Mouse (Mus musculus) lung, embryonic 14.5 days (tissue): Measurements from ENCODE around the gene Acpp. TPM values are rescaled to one million over a fixed set of nuclear protein-coding genes. Genes with fewer than 3 reads are reported as not detected.

Source experiments
- ATAC-seq: fragments of 200-750 bp; cut with Nextera tagmentation; 2 replicates; pipeline ENCODE4 v1.8.0; 2017; ENCODE audit warnings: mild to moderate bottlenecking, moderate TSS enrichment, moderate library complexity; ENCODE audit not compliant: insufficient read depth
- DNase-seq: peaks from one replicate; pipeline ENCODE4 v3.0.0-alpha.2; 2015
- H3K27ac ChIP-seq: fragments of 300-500 bp; sonication (generic); 2 replicates; pipeline ENCODE4 v1.5.1; 2014; ENCODE audit warnings: low read depth, mild to moderate bottlenecking, moderate library complexity
- H3K27me3 ChIP-seq: fragments of 300-500 bp; sonication (generic); 2 replicates; pipeline ENCODE4 v1.6.1; 2014; ENCODE audit warnings: low read length, control low read depth; ENCODE audit not compliant: insufficient read depth
- H3K36me3 ChIP-seq: fragments of 300-500 bp; sonication (generic); 2 replicates; pipeline ENCODE4 v1.6.1; 2014; ENCODE audit warnings: control low read depth; ENCODE audit not compliant: insufficient read depth
- H3K4me1 ChIP-seq: fragments of 300-500 bp; sonication (generic); 2 replicates; pipeline ENCODE4 v1.6.1; 2014; ENCODE audit warnings: antibody characterized with exemption, control low read depth; ENCODE audit not compliant: insufficient read depth
- H3K4me2 ChIP-seq: fragments of 300-500 bp; sonication (generic); 2 replicates; pipeline ENCODE4 v1.6.1; 2014; ENCODE audit warnings: mild to moderate bottlenecking
- H3K4me3 ChIP-seq: fragments of 300-500 bp; sonication (generic); 2 replicates; pipeline ENCODE4 v1.5.1; 2014; ENCODE audit warnings: low read depth, low read length
- H3K9ac ChIP-seq: fragments of 300-500 bp; sonication (generic); 2 replicates; pipeline ENCODE4 v1.6.1; 2014
- H3K9me3 ChIP-seq: fragments of 300-500 bp; sonication (generic); 2 replicates; pipeline ENCODE4 v1.6.1; 2016; ENCODE audit warnings: low read depth, low read length, control low read depth
- CTCF ChIP-seq: IDR thresholded peaks from 2 replicates; pipeline ENCODE4 v1.5.1; 2016; ENCODE audit warnings: antibody characterized with exemption, low read depth
- WGBS: fragments of 180-500 bp; shearing (Covaris S2); extraction: QIAGEN DNeasy Blood & Tissue Kit; methylation state at CpG from one replicate; pipeline ENCODE4 v1.1.7; 2014; 5-methylcytosine and 5-hydroxymethylcytosine counted together
- polyA plus RNA-seq: library from polyadenylated mRNA; unstranded; fragments of >200 nt; fragmentation: Nextera tagmentation; extraction: Ambion mirVana; gene quantifications from 2 replicates; pipeline ENCODE4 v1.2.1, GENCODE M21; 2014

Acpp gene
- polyA plus RNA-seq, 1 experiment from 2014 or later: 0.21 TPM

DNA sequence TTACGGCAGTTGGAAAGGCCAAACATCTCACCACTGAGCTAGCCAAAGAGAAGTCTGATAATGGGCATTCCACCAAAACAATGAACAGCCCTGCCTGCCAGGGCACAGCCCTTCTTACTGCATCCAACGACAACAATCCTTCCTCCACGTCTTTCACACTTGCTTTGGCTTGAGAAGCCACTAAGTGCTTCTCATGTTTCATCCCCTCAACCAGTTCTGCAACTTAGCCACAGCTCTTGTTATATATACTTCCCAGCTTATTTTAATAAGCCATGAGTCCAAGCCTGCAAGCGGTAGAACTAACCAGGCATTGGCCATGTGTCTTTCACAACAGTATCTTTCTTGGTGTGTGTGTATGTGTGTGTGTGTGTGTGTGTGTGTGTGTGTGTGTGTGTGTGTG is 8.9 kb downstream of the Acpp start:
- TF ChIP-seq CTCF: no peak
- 36% methylated on average over 4 of the region's 4 CpGs for WGBS

DNA sequence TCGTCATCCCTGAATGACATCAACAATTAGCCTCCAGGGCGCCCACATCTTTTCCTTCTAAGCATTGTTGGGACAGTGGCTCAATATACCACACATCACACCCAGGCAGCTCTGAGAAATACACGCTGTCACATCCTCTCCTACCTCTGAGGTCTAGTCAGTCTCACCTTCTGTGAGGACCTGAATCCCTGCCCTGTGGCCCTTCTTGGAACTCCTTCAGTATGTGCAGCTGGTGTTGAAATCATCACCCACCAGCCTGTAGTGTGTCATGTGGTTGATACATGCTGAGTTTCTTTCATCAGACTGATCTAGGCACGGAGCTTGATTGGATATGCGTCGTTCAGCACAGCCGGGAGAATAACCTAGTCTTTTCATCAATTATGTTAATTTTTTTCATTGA is 16.0 kb downstream of the Acpp start:
- 65% methylated on average over 7 of the region's 7 CpGs for WGBS

More for the DNA sequence above, 8.9 kb downstream of the Acpp start:
- Histone ChIP-seq H3K4me2 (no peak overlapping the region), H3K9ac (no peak overlapping the region), H3K9me3 (no peaks in the 10 kb centered on the region), H3K4me3 (no peak overlapping the region), H3K27ac (no peak overlapping the region), H3K27me3 (no peaks in the 10 kb centered on the region), H3K4me1 (no peaks in the 10 kb centered on the region), H3K36me3 (no peaks in the 10 kb centered on the region)
- peak; percentile 37 for DNase-seq
- peak; percentile 44; the same call in 1 of the 2 replicates for ATAC-seq

DNA sequence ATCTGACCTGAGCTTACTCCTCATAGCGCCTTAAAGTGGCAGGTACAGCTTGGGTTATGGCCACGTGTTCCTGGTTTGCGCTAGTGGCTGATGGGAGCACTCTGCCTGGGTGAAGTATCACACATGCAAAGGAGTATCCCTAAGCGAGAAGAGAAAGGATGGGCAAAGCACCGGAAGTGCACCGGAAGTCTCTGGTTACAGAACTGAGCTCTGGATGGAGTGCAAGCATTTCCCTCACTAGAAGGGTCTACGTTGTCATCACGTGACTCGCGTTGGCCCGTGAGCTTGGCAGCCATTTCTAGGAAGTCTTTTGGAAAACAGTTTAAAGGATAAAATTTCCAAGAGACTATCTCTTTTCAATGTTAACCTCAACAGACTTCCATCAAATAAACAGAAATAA is 21.2 kb downstream of the Acpp start:
- Histone ChIP-seq H3K27ac (no peak overlapping the region), H3K9ac (no peak overlapping the region), H3K4me2 (no peak overlapping the region), H3K36me3 (no peaks in the 10 kb centered on the region), H3K27me3 (no peaks in the 10 kb centered on the region), H3K4me3 (no peak overlapping the region), H3K9me3 (no peaks in the 10 kb centered on the region), H3K4me1 (no peaks in the 10 kb centered on the region)
- no peak for TF ChIP-seq CTCF
- no peak for ATAC-seq
- WGBS: 82% methylated on average over 11 of the region's 11 CpGs
- DNase-seq: no peak

More for the DNA sequence above, 16.0 kb downstream of the Acpp start:
- Histone ChIP-seq H3K27ac (no peak overlapping the region), H3K9me3 (no peaks in the 10 kb centered on the region), H3K9ac (no peak overlapping the region), H3K4me2 (no peak overlapping the region), H3K27me3 (no peaks in the 10 kb centered on the region), H3K36me3 (no peaks in the 10 kb centered on the region), H3K4me1 (no peaks in the 10 kb centered on the region), H3K4me3 (no peak overlapping the region)
- ATAC-seq: no peak
- DNase-seq: no peak
- TF ChIP-seq CTCF: no peak

DNA sequence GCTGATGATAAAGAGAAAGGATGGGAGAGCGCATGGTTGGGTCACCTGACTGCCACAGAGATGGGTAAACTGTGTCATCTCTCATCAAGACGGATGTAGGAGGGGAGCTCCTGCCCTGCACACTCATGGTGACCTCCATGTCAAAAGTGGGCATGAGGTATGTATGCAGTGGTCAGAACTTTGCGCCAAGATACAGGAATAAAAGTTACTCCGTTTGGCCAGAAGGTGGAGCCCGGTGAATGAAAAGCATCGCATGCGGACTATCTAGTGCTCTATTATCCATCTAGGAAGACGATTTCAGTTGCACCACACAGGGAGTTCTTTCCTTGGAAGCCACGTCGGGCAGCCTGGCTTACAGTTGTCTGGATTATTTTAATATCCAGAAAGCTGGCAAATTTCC is 22.0 kb downstream of the Acpp start:
- Histone ChIP-seq H3K27ac (no peak overlapping the region), H3K36me3 (no peaks in the 10 kb centered on the region), H3K4me2 (no peak overlapping the region), H3K9me3 (no peaks in the 10 kb centered on the region), H3K4me3 (no peak overlapping the region), H3K4me1 (no peaks in the 10 kb centered on the region), H3K27me3 (no peaks in the 10 kb centered on the region), H3K9ac (no peak overlapping the region)
- peak; percentile 79 for DNase-seq
- 9% methylated on average over 10 of the region's 10 CpGs for WGBS
- TF ChIP-seq CTCF: peak; percentile 72
- peak; percentile 66; the same call in 1 of the 2 replicates for ATAC-seq

DNA sequence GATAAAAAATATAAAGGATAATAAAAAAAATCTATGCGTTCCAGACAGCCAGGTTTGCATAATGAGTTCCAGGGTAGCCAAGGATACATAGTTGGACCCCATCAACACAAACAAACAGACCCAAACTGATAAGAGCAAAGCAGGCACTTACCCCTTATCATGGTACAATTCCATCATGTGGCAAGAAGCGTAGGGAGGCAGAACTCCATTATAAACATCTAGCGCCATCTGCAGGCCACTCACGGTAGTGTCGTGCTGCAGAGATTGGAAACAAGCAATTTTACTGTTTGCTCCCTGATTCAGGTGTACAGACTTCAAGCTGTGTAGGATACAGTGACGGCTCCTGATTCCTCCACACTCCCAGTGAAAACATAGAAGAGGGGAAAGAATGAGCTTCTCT is 30.8 kb downstream of the Acpp start:
- Histone ChIP-seq H3K27ac (no peak overlapping the region), H3K9me3 (no peaks in the 10 kb centered on the region), H3K4me3 (no peak overlapping the region), H3K4me2 (no peak overlapping the region), H3K9ac (no peak overlapping the region), H3K27me3 (no peaks in the 10 kb centered on the region), H3K36me3 (no peaks in the 10 kb centered on the region), H3K4me1 (no peaks in the 10 kb centered on the region)
- ATAC-seq: 0 out of 2 replicates have a peak, but pooled peaks have one; percentile 47
- peak; percentile 89 for DNase-seq
- TF ChIP-seq CTCF: peak; percentile 88
- 11% methylated on average over 6 of the region's 6 CpGs for WGBS

DNA sequence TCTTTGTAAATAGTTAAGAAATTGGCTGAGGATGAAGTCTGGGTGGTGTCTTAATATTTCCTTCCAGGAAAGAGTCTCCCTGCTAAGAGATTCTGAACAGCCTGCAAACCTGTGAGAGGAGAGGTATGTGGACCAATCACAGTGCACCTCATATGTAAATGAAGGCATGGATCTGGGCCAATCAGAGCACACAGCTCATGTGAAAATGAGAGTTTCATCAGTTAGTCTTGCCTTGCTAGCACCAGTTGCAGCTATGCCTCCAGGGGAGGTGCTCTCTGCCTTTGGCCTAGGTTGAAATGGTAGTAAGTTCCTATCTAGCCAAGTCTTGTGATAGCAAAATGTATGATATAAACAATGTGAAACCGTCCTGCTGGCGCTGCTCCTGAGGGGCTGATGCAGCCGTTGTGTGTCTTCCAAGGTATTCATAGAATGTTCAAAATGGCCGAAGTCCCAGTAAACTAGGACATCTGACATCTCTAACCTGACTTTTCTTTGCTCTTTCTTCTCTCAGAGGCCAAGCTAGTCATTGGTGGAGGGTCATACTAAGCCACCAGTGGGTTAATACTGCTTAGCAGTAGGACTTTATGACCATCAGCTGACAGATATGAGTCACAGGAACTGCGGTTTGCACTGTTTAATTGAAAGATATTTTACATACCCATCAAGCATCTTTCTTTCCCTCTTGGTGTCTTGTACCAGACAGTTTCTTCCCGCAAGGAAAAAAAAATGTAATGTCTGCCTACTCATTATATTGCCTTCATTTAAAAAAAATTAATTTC is 32.0 kb downstream of the Acpp start:
- TF ChIP-seq CTCF: no peak
- ATAC-seq: no peak

DNA sequence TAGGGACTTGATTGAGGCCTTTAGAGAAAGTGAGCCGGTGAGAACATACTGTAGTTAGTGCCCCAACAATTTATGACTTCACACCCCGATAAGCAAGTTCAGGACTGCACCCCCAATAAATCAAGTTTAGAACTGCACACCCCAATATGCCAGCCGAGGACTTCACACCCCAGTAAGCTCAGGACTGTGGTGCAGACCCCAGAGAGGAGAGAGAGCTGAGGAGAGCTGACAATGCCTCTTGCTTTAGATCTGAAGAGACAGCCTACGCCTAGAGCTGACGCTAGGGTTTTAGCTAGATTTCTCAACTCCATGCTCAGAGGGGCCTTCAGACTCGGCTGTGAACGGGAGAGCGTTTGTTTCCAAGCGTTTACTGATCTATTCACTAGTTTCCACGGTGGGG is 32.7 kb downstream of the Acpp start:
- no peak for DNase-seq

More for the DNA sequence above, 32.0 kb downstream of the Acpp start:
- Histone ChIP-seq H3K4me3 (no peak overlapping the region), H3K4me2 (no peak overlapping the region), H3K9ac (no peak overlapping the region), H3K27me3 (no peaks in the 10 kb centered on the region), H3K9me3 (no peaks in the 10 kb centered on the region), H3K4me1 (no peaks in the 10 kb centered on the region), H3K36me3 (no peaks in the 10 kb centered on the region), H3K27ac (no peak overlapping the region)
- DNase-seq: peak; percentile 1
- 70% methylated on average over 6 of the region's 6 CpGs for WGBS

More for the DNA sequence above, 32.7 kb downstream of the Acpp start:
- H3K4me1 ChIP-seq: no peaks in the 10 kb centered on the region
- H3K9me3 ChIP-seq: no peaks in the 10 kb centered on the region
- no peak overlapping the region for H3K9ac ChIP-seq
- H3K27ac ChIP-seq: no peak overlapping the region
- ATAC-seq: no peak
- no peak overlapping the region for H3K4me3 ChIP-seq
- 63% methylated on average over 10 of the region's 10 CpGs for WGBS
- TF ChIP-seq CTCF: no peak
- no peak overlapping the region for H3K4me2 ChIP-seq
- H3K36me3 ChIP-seq: no peaks in the 10 kb centered on the region
- H3K27me3 ChIP-seq: no peaks in the 10 kb centered on the region
